Mouse (Mus musculus) liver, adult 2 months (tissue): Measurements from ENCODE around the gene Mturn. TPM values are rescaled to one million over a fixed set of nuclear protein-coding genes. Genes with fewer than 3 reads are reported as not detected.

Source experiments
- DNase-seq: peaks from one replicate; pipeline ENCODE4 v3.0.0-alpha.2; 2011; ENCODE audit warnings: low read depth, low spot score; ENCODE audit errors: extremely low read depth
- H3K27ac ChIP-seq: fragments of 200-500 bp; replicated peaks from 2 replicates; pipeline ENCODE4 v1.5.1; 2012; ENCODE audit warnings: low read depth, mild to moderate bottlenecking, control low read depth, inconsistent platforms, low read length; ENCODE audit not compliant: insufficient read depth
- H3K27me3 ChIP-seq: fragments of 200-500 bp; 2 replicates; pipeline ENCODE4 v1.6.1; 2012; ENCODE audit warnings: mild to moderate bottlenecking, moderate library complexity, low read length, inconsistent platforms; ENCODE audit not compliant: control insufficient read depth, insufficient read depth
- H3K36me3 ChIP-seq: fragments of 200-500 bp; 2 replicates; pipeline ENCODE4 v1.6.1; 2012; ENCODE audit warnings: low read length, inconsistent platforms; ENCODE audit not compliant: control insufficient read depth, insufficient read depth
- H3K4me1 ChIP-seq: fragments of 200-500 bp; 2 replicates; pipeline ENCODE4 v1.6.1; 2011; ENCODE audit warnings: low read length; ENCODE audit not compliant: control insufficient read depth, insufficient read depth
- H3K4me3 ChIP-seq: fragments of 200-500 bp; 2 replicates; pipeline ENCODE4 v1.5.1; 2011; ENCODE audit warnings: low read depth, mild to moderate bottlenecking, control low read depth, low read length, moderate library complexity; ENCODE audit not compliant: insufficient read depth
- H3K79me2 ChIP-seq: fragments of 200-500 bp; 2 replicates; pipeline ENCODE4 v1.6.1; 2012; ENCODE audit warnings: inconsistent platforms, mild to moderate bottlenecking, low read length, moderate library complexity; ENCODE audit not compliant: control insufficient read depth, insufficient read depth
- H3K9ac ChIP-seq: fragments of 200-500 bp; 2 replicates; pipeline ENCODE4 v1.6.1; 2012; ENCODE audit warnings: low read depth, mild to moderate bottlenecking, control low read depth, inconsistent platforms, low read length
- CTCF ChIP-seq: fragments of 200-500 bp; IDR thresholded peaks from 2 replicates; pipeline ENCODE4 v1.5.1; 2011; ENCODE audit warnings: low read depth, low read length, control low read depth
- POLR2A ChIP-seq: fragments of 200-500 bp; IDR thresholded peaks from 2 replicates; pipeline ENCODE4 v1.6.1; 2011; ENCODE audit warnings: low read length, control low read depth; ENCODE audit not compliant: insufficient read depth; ENCODE audit errors: extremely low read depth
- WGBS: fragments of 180-500 bp; shearing (Covaris S2); methylation state at CpG from one replicate; pipeline ENCODE4 v1.1.7; 2018; 5-methylcytosine and 5-hydroxymethylcytosine counted together
- polyA plus RNA-seq: library from polyadenylated mRNA; depleted of rRNA; stranded (reverse); fragments of >200 nt; gene quantifications from 2 replicates; pipeline ENCODE4 v1.2.3, GENCODE M21; 2012
- total RNA-seq: library from RNA; depleted of rRNA; stranded (reverse); fragments of >200 nt; gene quantifications from 2 replicates; pipeline ENCODE4 v1.2.3, GENCODE M21; 2014

Mturn gene
- total and polyA plus RNA-seq, 2 experiments, result 0.89 to 1.6 TPM

- Histone ChIP-seq H3K36me3 (no peaks in the 10 kb centered on the region), H3K27ac (no peak overlapping the region), H3K4me1 (peaks cover 11% of the 10 kb centered on the region), H3K79me2 (no peaks in the 10 kb centered on the region), H3K9ac (no peak overlapping the region), H3K4me3 (no peak overlapping the region), H3K27me3 (no peaks in the 10 kb centered on the region)
- peak; percentile 64 for DNase-seq
- TF ChIP-seq CTCF, result no peak
- TF ChIP-seq POLR2A, result no peak
- 19% methylated on average over 14 of the region's 14 CpGs for WGBS
Observed at GRCm38 (mm10) chr6:54719686-54720310, 38.4 kb downstream of the Mturn start.

GRCm38 (mm10) chr6:54720512-54721251 lies 39.3 kb downstream of the Mturn start:
- Histone ChIP-seq H3K9ac (no peak overlapping the region), H3K4me1 (peaks cover 11% of the 10 kb centered on the region), H3K27ac (no peak overlapping the region), H3K27me3 (no peaks in the 10 kb centered on the region), H3K4me3 (no peak overlapping the region), H3K36me3 (no peaks in the 10 kb centered on the region), H3K79me2 (no peaks in the 10 kb centered on the region)
- DNase-seq, result peak; percentile 47
- WGBS, result 72% methylated on average over 9 of the region's 9 CpGs
- no peak for TF ChIP-seq CTCF
- no peak for TF ChIP-seq POLR2A

DNA sequence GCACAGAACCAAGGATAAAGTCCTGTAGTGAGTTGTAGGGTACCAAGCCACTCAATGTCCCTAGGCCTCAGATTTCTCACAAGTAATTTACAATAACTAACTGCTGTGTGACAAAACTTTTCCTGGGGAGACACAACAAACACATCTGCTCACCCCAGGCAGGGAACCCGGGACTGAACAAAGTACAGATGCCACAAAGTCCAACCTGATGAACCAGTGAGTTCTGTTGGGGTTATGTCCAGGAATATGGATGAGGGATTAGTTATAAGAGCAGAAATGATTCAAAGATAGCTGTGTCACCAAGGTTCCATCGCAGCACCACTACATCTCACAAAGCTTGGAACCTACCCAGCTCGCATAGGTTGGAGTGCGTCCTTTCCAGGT lies 39.8 kb downstream of the Mturn start:
- Histone ChIP-seq H3K36me3 (no peaks in the 10 kb centered on the region), H3K4me1 (peaks cover 11% of the 10 kb centered on the region), H3K4me3 (no peak overlapping the region), H3K79me2 (no peaks in the 10 kb centered on the region), H3K27ac (no peak overlapping the region), H3K27me3 (no peaks in the 10 kb centered on the region), H3K9ac (no peak overlapping the region)
- TF ChIP-seq CTCF (no peak), POLR2A (no peak)
- WGBS, result 77% methylated on average over 4 of the region's 4 CpGs
- DNase-seq, result peak; percentile 68

- WGBS, result 22% methylated on average over 6 of the region's 6 CpGs
- Histone ChIP-seq H3K27me3 (no peaks in the 10 kb centered on the region), H3K36me3 (no peaks in the 10 kb centered on the region), H3K79me2 (no peaks in the 10 kb centered on the region), H3K4me1 (peaks cover 14% of the 10 kb centered on the region), H3K4me3 (no peak overlapping the region), H3K27ac (peak overlapping the region; percentile 72), H3K9ac (no peak overlapping the region)
- peak; percentile 96 for DNase-seq
- TF ChIP-seq POLR2A (no peak), CTCF (no peak)
Observed at GRCm38 (mm10) chr6:54726309-54726708, 44.9 kb downstream of the Mturn start.

DNA sequence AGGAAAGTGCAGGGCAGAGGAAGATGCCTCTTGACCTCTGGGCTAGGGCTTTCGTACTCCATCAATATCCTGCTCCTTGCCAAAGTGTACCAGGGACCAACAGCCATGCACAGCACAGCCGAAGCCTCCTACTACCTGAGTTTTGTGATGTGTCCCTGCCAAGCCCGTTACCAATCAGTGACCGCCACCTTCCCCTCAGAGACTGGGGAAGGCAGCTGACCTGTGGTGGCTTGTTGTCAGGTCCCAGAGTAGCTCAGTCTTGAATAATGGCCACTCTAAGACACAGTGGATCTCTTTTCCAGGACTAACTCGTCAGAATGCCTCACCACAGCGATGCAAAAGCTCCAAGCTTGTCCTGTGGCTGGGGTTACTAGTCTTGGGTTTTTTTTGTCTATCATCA lies 45.4 kb downstream of the Mturn start:
- TF ChIP-seq POLR2A, result no peak
- no peak for TF ChIP-seq CTCF
- Histone ChIP-seq H3K27me3 (no peaks in the 10 kb centered on the region), H3K27ac (peak overlapping the region; percentile 65), H3K79me2 (no peaks in the 10 kb centered on the region), H3K9ac (no peak overlapping the region), H3K4me1 (peaks cover 12% of the 10 kb centered on the region), H3K36me3 (no peaks in the 10 kb centered on the region), H3K4me3 (no peak overlapping the region)
- DNase-seq, result no peak
- 42% methylated on average over 6 of the region's 6 CpGs for WGBS

- TF ChIP-seq CTCF, result no peak
- no peak for TF ChIP-seq POLR2A
- Histone ChIP-seq H3K27me3 (no peaks in the 10 kb centered on the region), H3K79me2 (no peaks in the 10 kb centered on the region), H3K4me1 (peaks cover 12% of the 10 kb centered on the region), H3K27ac (no peak overlapping the region), H3K4me3 (no peak overlapping the region), H3K36me3 (no peaks in the 10 kb centered on the region), H3K9ac (no peak overlapping the region)
- 88% methylated on average over 5 of the region's 5 CpGs for WGBS
- DNase-seq, result no peak
Observed at GRCm38 (mm10) chr6:54727416-54727815, 46.0 kb downstream of the Mturn start.
